Mouse (Mus musculus) neural tube, embryonic 12.5 days (tissue): ENCODE results near the gene Vps13d. TPM values are rescaled to one million over a fixed set of nuclear protein-coding genes. Genes with fewer than 3 reads are reported as not detected.

Experiments used
- ATAC-seq: fragments of 200-750 bp; cut with Nextera tagmentation; 2 replicates; pipeline ENCODE4 v1.8.0; 2017; ENCODE audit warnings: low read depth, mild to moderate bottlenecking, moderate TSS enrichment, moderate library complexity; ENCODE audit not compliant: low FRiP score
- H3K27ac ChIP-seq: fragments of 300-500 bp; sonication (generic); 2 replicates; pipeline ENCODE4 v1.5.1; 2016
- H3K27me3 ChIP-seq: fragments of 300-500 bp; sonication (generic); replicated peaks from 2 replicates; pipeline ENCODE4 v1.6.1; 2016; ENCODE audit warnings: mild to moderate bottlenecking
- H3K36me3 ChIP-seq: fragments of 300-500 bp; sonication (generic); 2 replicates; pipeline ENCODE4 v1.6.1; 2016; ENCODE audit warnings: mild to moderate bottlenecking
- H3K4me1 ChIP-seq: fragments of 300-500 bp; sonication (generic); 2 replicates; pipeline ENCODE4 v1.6.1; 2016
- H3K4me2 ChIP-seq: fragments of 300-500 bp; sonication (generic); replicated peaks from 2 replicates; pipeline ENCODE4 v1.6.1; 2016; ENCODE audit warnings: mild to moderate bottlenecking
- H3K4me3 ChIP-seq: fragments of 300-500 bp; sonication (generic); 2 replicates; pipeline ENCODE4 v1.5.1; 2016
- H3K9ac ChIP-seq: fragments of 300-500 bp; sonication (generic); 2 replicates; pipeline ENCODE4 v1.6.1; 2016; ENCODE audit warnings: mild to moderate bottlenecking
- H3K9me3 ChIP-seq: fragments of 300-500 bp; sonication (generic); 2 replicates; pipeline ENCODE4 v1.6.1; 2016; ENCODE audit warnings: mild to moderate bottlenecking
- WGBS: fragments of 180-500 bp; shearing (Covaris S2); methylation state at CpG from one replicate; pipeline ENCODE4 v1.1.7; 2016; 5-methylcytosine and 5-hydroxymethylcytosine counted together
- polyA plus RNA-seq: library from polyadenylated mRNA; unstranded; fragments of >200 nt; fragmentation: Nextera tagmentation; extraction: Ambion mirVana; gene quantifications from 2 replicates; pipeline ENCODE4 v1.2.1, GENCODE M21; 2016

Vps13d gene
- polyA plus RNA-seq, 1 experiment from 2014 or later = 9.3 TPM

DNA sequence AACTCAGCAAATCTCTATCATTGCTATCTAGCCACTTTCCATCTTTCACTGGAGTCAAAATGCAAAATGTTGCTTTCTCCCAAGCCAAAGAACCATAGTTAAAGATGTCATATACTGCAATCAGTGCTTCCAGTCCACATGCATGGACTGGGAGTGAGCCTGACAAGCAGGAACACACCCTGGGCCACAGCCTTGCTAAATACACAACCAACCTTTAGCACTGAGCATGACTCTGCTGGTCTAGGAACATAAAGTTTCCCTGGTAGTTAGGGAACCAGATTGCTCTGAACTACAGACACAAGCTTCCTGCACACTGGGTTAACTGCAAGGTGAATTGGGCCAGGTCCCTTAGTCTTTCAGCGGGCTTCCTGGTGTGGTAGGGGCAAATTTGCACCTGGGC, 64.0 kb downstream of the Vps13d start:
- no peaks in the 10 kb centered on the region for H3K9me3 ChIP-seq
- WGBS = 97% methylated on average over 1 of the region's 1 CpGs
- no peak for ATAC-seq
- no peak overlapping the region for H3K27ac ChIP-seq
- peaks cover 72% of the 10 kb centered on the region for H3K36me3 ChIP-seq
- H3K27me3 ChIP-seq = no peaks in the 10 kb centered on the region
- H3K4me1 ChIP-seq = no peaks in the 10 kb centered on the region
- H3K4me2 ChIP-seq = no peak overlapping the region
- no peak overlapping the region for H3K9ac ChIP-seq
- no peak overlapping the region for H3K4me3 ChIP-seq

DNA sequence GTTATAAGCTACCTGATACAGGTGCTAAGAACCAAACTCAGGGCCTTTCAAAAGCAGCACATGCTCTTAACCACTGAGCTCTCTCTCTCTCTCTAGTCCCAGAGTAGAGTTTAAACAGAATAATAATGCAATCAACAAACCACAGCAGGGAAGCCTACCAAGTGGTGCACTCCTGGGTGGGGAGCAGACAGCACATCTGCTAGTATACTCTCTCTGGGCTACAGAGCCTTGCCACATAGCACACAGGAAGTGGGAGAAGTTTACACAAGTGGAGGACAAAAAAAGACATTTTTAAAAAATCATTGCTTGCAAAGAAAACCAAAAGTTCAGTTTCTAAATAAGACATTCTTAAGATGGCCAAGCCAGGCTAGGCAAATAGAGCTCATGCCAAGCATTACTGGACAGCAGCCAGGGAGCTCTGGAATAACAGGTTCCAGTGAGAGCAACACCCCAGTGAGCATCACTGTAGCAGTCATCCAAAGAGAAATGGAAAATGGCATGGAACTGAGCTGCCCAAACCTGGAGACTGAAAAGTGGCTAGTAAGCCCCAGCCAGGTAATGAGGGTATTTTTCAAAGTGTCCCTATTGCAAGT, 64.8 kb downstream of the Vps13d start:
- Histone ChIP-seq H3K9me3 (no peaks in the 10 kb centered on the region), H3K36me3 (peaks cover 72% of the 10 kb centered on the region), H3K4me1 (no peaks in the 10 kb centered on the region), H3K4me2 (no peak overlapping the region), H3K27ac (no peak overlapping the region), H3K4me3 (no peak overlapping the region), H3K27me3 (no peaks in the 10 kb centered on the region), H3K9ac (no peak overlapping the region)
- ATAC-seq = no peak

DNA sequence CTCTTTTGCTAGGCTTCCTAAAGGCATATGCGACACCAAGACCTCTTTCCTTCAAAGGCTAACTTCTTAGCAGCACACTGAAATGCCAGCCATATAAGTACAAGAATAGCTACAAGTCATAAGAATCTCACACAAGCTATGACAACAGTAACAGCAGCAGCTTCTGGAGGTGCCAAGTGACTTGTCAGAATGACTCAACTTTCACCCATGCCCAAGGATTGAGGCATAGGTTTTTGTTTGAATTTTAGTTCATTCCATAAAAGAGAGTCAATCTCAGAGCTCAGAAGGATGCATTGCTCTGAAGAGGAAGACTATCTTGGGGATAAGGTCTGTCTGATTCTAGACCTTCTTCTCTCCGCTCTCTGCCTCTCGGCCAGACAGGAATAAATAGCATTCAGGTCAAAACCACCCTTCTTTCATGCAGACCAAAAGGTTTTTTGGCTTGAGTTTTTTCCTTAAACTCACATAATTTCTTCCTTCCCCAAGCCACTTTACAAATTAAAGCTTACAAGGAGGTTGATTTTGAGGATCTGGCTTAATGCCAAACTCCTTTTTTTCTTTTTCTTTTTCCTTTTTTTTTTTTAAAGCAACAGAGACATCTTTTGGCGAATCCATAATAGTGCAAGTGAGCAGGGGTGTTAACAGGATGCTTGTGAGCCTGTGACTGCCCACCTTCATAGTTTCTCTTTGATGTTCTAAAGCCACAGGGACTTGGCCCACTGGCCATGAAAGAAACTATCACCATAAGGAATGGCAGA, 69.2 kb downstream of the Vps13d start:
- Histone ChIP-seq H3K36me3 (peaks cover 65% of the 10 kb centered on the region), H3K27me3 (no peaks in the 10 kb centered on the region), H3K4me2 (no peak overlapping the region), H3K27ac (no peak overlapping the region), H3K9me3 (no peaks in the 10 kb centered on the region), H3K9ac (no peak overlapping the region), H3K4me3 (no peak overlapping the region), H3K4me1 (no peaks in the 10 kb centered on the region)
- no peak for ATAC-seq
- WGBS = 76% methylated on average over 4 of the region's 4 CpGs

DNA sequence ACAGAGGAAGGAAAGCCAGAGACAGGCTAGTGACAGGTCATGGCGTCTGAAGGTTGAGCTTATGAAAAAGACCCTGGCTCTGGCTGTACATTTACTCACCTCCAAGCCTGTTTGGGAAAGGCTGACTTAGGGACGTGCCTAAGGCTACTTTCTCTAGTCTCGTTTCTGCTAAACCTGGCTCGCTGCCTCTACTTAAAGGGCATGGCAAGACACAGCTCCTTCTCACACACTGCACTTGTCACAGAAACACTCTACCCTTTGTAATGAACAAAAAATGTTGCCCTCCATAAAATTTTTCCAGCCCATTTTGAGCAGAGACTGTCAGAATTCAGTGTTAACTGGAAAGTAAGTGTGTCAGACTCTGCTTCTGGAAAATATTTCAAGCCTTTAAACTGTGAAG, 70.4 kb downstream of the Vps13d start:
- Histone ChIP-seq H3K4me1 (no peaks in the 10 kb centered on the region), H3K36me3 (peaks cover 65% of the 10 kb centered on the region), H3K27ac (no peak overlapping the region), H3K9me3 (no peaks in the 10 kb centered on the region), H3K4me3 (no peak overlapping the region), H3K9ac (no peak overlapping the region), H3K27me3 (no peaks in the 10 kb centered on the region), H3K4me2 (no peak overlapping the region)
- WGBS = 63% methylated on average over 4 of the region's 4 CpGs
- no peak for ATAC-seq

DNA sequence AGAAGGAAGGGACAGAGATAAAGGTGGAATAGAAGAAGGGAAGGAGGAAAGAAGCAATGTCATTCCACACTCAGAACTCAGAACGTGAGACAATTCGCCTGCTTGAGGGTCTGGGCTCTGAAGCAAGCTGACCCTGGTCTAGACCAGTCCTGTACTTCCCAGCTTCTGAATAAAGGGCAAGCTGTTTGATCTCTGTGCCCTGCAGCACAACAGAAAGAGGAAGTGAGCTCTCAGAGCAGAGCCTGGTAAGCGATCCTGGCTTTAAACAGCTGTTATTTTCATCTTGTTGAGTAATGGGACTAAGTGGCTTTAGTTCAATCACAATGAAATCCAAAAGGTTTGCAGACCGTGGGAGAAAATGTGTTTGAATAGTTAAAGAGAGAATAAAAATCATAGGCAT, 83.2 kb downstream of the Vps13d start:
- no peaks in the 10 kb centered on the region; the same call in 1 of the 2 replicates for H3K4me1 ChIP-seq
- 49% methylated on average over 4 of the region's 4 CpGs for WGBS
- peaks cover 68% of the 10 kb centered on the region for H3K36me3 ChIP-seq
- no peak overlapping the region for H3K4me2 ChIP-seq
- H3K9me3 ChIP-seq = no peaks in the 10 kb centered on the region
- H3K4me3 ChIP-seq = no peak overlapping the region
- H3K27ac ChIP-seq = no peak overlapping the region
- no peak for ATAC-seq
- H3K27me3 ChIP-seq = no peaks in the 10 kb centered on the region
- H3K9ac ChIP-seq = no peak overlapping the region

DNA sequence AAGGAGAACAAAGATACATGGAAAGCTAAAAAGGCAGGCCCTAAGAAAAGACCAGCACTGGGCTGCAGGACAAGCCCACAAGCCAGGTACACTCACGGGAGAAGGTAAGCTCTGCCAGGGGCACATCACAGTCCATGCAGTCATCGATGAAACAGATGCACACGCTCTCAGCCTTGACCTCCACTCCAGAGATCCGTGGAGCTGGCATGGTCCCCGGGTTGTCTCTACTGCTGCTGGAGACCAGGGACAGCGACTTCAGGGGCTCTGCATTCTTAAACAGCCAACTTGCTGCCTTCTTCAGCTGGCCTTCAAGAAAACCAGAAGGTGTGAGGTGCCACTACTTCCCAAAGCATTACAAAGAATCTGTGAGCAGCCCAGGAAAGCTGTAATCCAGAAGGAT, 84.1 kb downstream of the Vps13d start:
- Histone ChIP-seq H3K27me3 (no peaks in the 10 kb centered on the region), H3K4me2 (no peak overlapping the region), H3K9me3 (no peaks in the 10 kb centered on the region), H3K27ac (no peak overlapping the region), H3K4me3 (no peak overlapping the region), H3K9ac (no peak overlapping the region), H3K36me3 (peaks cover 70% of the 10 kb centered on the region), H3K4me1 (no peaks in the 10 kb centered on the region; the same call in 1 of the 2 replicates)
- no peak for ATAC-seq
- 91% methylated on average over 6 of the region's 6 CpGs for WGBS

DNA sequence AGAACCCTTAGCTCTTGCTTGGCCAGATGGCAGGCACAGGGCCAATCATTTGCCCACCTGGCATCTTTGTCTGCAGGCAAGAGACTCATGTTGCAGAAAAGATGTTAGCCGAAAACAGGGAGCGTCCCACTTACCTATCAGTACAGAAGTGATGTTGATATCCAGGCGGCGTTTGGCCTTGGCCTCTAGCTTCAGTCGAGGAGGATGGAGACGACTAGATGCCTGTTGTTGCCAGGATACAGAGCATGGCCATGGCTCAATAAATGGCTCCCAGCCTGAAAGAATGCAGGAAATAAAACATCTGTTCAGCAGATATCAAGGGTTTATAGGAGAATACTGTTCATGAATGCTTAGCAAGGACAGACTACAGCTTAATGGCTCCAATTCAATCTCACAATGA, 88.0 kb downstream of the Vps13d start:
- H3K9me3 ChIP-seq = no peaks in the 10 kb centered on the region
- no peak overlapping the region for H3K27ac ChIP-seq
- peaks cover 56% of the 10 kb centered on the region for H3K36me3 ChIP-seq
- ATAC-seq = no peak
- no peaks in the 10 kb centered on the region for H3K27me3 ChIP-seq
- H3K4me1 ChIP-seq = no peaks in the 10 kb centered on the region; the same call in 1 of the 2 replicates
- no peak overlapping the region for H3K4me3 ChIP-seq
- H3K4me2 ChIP-seq = no peak overlapping the region
- H3K9ac ChIP-seq = no peak overlapping the region
- WGBS = 81% methylated on average over 6 of the region's 6 CpGs

DNA sequence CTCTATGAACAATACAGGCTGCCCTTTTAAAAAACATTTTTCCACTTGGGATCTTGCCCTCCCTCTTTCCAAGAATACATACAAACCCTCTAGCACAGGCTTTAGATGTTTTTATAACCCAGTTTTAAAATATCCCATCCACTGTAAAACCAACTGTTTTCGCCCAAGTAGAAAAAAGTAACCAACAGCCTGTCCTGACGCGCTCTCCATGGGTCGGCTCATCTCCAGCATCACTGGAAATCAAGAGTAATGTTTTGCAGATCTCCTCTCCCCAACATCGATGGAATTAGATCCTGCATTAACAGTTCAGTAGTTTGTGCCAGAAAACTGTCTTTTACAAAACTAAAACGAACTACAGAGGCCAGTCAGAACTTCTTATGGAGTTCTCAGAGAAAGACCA, 89.5 kb downstream of the Vps13d start:
- no peak for ATAC-seq
- Histone ChIP-seq H3K9ac (no peak overlapping the region), H3K27ac (no peak overlapping the region), H3K27me3 (no peaks in the 10 kb centered on the region), H3K4me1 (no peaks in the 10 kb centered on the region; the same call in 1 of the 2 replicates), H3K4me3 (no peak overlapping the region), H3K4me2 (no peak overlapping the region), H3K36me3 (peaks cover 55% of the 10 kb centered on the region), H3K9me3 (no peaks in the 10 kb centered on the region)
- WGBS = 65% methylated on average over 6 of the region's 6 CpGs

DNA sequence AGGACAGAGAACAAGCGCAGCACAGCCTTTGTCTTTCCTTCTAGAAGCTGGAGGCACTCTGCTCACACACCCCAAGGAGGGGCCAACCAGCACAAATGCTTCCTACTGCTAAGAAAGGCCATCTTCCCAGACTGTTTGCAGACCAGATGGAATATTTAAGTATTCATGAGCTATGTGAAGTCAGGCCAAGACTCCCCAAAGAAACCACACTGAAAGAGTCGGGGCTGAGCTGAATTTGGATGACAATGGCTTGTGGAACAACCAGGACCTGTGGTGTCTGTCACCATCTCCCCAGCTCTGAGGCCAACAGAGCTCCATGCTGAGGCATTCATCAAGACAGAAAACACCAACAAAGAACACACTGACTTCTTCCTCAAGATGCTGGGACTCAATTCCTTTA, 89.9 kb downstream of the Vps13d start:
- WGBS = 28% methylated on average over 2 of the region's 2 CpGs

DNA sequence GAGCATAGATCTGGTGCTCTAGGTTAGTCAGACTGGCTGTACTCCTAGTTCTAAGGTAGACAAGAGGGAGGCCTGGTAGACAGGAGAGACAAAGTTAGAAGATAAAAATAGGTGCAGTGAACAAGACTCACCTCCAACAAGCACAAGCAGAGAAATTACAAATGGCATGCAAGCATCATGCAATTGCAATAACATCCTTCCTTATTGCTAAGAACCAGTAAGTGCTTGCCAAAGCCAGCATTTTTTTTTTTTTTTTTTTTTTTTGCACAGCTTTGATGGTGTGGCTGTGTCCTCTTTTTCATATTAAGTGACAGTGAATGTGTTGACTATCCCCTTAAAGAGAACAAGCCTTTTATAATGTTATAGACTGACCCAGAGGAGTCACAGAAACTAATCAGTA, 91.2 kb downstream of the Vps13d start:
- no peak for ATAC-seq
- Histone ChIP-seq H3K27ac (no peak overlapping the region), H3K9me3 (no peaks in the 10 kb centered on the region), H3K4me1 (no peaks in the 10 kb centered on the region; the same call in 1 of the 2 replicates), H3K4me2 (no peak overlapping the region), H3K4me3 (no peak overlapping the region), H3K27me3 (no peaks in the 10 kb centered on the region), H3K36me3 (peaks cover 46% of the 10 kb centered on the region), H3K9ac (no peak overlapping the region)

More for the DNA sequence above, 89.9 kb downstream of the Vps13d start:
- no peak overlapping the region for H3K4me2 ChIP-seq
- H3K9me3 ChIP-seq = no peaks in the 10 kb centered on the region
- ATAC-seq = peak; percentile 77
- H3K27me3 ChIP-seq = no peaks in the 10 kb centered on the region
- no peaks in the 10 kb centered on the region; the same call in 1 of the 2 replicates for H3K4me1 ChIP-seq
- H3K9ac ChIP-seq = no peak overlapping the region
- peaks cover 51% of the 10 kb centered on the region for H3K36me3 ChIP-seq
- H3K4me3 ChIP-seq = no peak overlapping the region
- no peak overlapping the region for H3K27ac ChIP-seq

DNA sequence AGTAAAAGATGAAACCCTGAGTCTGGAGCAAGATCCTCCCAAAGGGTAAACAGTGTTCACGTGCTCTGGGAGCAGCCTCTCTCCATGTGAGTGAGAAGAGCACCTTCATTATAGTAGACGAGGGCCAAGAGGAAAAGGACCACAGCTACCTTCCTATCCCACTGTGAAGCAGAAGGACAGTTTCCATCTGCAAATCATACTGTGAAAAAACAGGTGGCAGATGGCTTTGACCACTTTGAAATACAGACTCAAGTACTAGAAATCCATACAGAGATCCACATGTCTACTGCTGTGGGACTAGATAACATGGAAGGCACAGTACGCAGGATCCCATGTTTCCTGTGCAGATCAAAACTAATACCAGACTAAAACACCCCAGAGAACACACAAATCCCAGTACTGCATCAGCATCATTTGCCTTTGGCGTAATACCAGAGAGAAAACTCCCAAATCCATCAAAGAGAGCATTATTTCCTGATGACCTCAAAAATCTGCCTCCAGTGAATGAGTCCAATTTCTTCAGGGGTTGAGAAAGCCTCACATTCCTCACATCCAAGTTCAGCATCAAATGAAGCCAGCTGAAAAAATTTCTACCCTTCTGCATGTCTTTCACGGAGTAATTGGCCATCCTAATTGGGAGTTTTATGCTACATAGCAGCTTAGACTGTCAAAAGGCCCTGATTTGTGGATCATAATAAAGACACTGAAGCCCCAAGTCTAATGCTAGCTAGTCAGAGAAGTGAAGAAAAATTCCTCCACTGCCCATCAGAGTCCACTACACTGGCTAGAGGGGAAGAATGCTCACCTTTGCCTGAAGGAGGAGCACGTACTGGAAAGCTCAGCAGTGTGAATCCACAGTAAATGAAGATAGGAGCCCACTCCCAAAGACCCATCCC, 92.7 kb downstream of the Vps13d start:
- H3K36me3 ChIP-seq = peaks cover 46% of the 10 kb centered on the region
- no peak overlapping the region for H3K27ac ChIP-seq
- H3K27me3 ChIP-seq = no peaks in the 10 kb centered on the region
- no peaks in the 10 kb centered on the region; the same call in 1 of the 2 replicates for H3K4me1 ChIP-seq
- ATAC-seq = no peak
- H3K4me3 ChIP-seq = no peak overlapping the region
- H3K9me3 ChIP-seq = no peaks in the 10 kb centered on the region
- 86% methylated on average over 6 of the region's 6 CpGs for WGBS
- H3K9ac ChIP-seq = no peak overlapping the region
- no peak overlapping the region for H3K4me2 ChIP-seq

DNA sequence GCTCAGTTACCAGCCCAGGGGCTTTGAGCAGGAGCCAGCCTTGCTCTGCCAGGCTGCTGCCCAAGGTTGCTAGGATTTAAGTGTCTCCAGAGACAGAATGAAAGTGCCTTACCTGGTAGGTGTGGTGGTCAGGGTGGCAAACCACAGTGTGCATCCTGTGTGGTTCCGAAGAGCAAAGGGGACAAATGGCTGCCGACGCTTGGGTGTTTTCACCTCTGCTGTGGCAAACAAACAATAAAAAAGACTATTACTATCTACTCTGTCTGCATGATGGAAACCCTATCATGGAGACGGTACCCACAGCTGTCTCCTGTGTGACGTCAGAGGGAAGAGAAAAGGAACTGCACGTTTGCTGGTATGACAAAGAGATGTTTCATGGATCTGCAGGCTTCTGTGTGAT, 95.0 kb downstream of the Vps13d start:
- Histone ChIP-seq H3K27ac (no peak overlapping the region), H3K27me3 (no peaks in the 10 kb centered on the region), H3K9ac (no peak overlapping the region), H3K9me3 (no peaks in the 10 kb centered on the region), H3K36me3 (peaks cover 42% of the 10 kb centered on the region), H3K4me2 (no peak overlapping the region), H3K4me1 (no peaks in the 10 kb centered on the region; the same call in 1 of the 2 replicates), H3K4me3 (no peak overlapping the region)
- 84% methylated on average over 6 of the region's 6 CpGs for WGBS
- ATAC-seq = no peak
